Mouse (Mus musculus) heart, embryonic 12.5 days (tissue): ENCODE data around the gene Six4. TPM values are rescaled to one million over a fixed set of nuclear protein-coding genes. Genes with fewer than 3 reads are reported as not detected.
"Not testable (repeated sequence)": the region's sequence is repeated elsewhere in the genome, so short reads cannot be mapped to it uniquely, and the experiment has no call there.

ENCODE experiments used
- ATAC-seq: fragments of 200-750 bp; cut with Nextera tagmentation; 2 replicates; pipeline ENCODE4 v1.8.0; 2017; ENCODE audit warnings: moderate TSS enrichment, moderate library complexity; ENCODE audit not compliant: insufficient number of reproducible peaks, low FRiP score
- H3K27ac ChIP-seq: fragments of 300-500 bp; sonication (generic); 2 replicates; pipeline ENCODE4 v1.5.1; 2016; ENCODE audit warnings: mild to moderate bottlenecking, moderate library complexity; ENCODE audit not compliant: poor library complexity, severe bottlenecking
- H3K27me3 ChIP-seq: fragments of 300-500 bp; sonication (generic); replicated peaks from 2 replicates; pipeline ENCODE4 v1.6.1; 2016; ENCODE audit warnings: mild to moderate bottlenecking, moderate library complexity
- H3K36me3 ChIP-seq: fragments of 300-500 bp; sonication (generic); 2 replicates; pipeline ENCODE4 v1.6.1; 2016; ENCODE audit warnings: mild to moderate bottlenecking, moderate library complexity
- H3K4me1 ChIP-seq: fragments of 300-500 bp; sonication (generic); replicated peaks from 2 replicates; pipeline ENCODE4 v1.6.1; 2016; ENCODE audit warnings: mild to moderate bottlenecking
- H3K4me2 ChIP-seq: fragments of 300-500 bp; sonication (generic); 2 replicates; pipeline ENCODE4 v1.6.1; 2016; ENCODE audit warnings: mild to moderate bottlenecking, moderate library complexity
- H3K4me3 ChIP-seq: fragments of 300-500 bp; sonication (generic); 2 replicates; pipeline ENCODE4 v1.5.1; 2016; ENCODE audit warnings: mild to moderate bottlenecking
- H3K9ac ChIP-seq: fragments of 300-500 bp; sonication (generic); 2 replicates; pipeline ENCODE4 v1.6.1; 2016; ENCODE audit warnings: mild to moderate bottlenecking, moderate library complexity
- H3K9me3 ChIP-seq: fragments of 300-500 bp; sonication (generic); replicated peaks from 2 replicates; pipeline ENCODE4 v1.6.1; 2016; ENCODE audit warnings: mild to moderate bottlenecking, moderate library complexity
- WGBS: fragments of 180-500 bp; shearing (Covaris S2); methylation state at CpG from one replicate; pipeline ENCODE4 v1.1.7; 2016; 5-methylcytosine and 5-hydroxymethylcytosine counted together
- polyA plus RNA-seq: library from polyadenylated mRNA; unstranded; fragments of >200 nt; fragmentation: Nextera tagmentation; extraction: Ambion mirVana; gene quantifications from 2 replicates; pipeline ENCODE4 v1.2.1, GENCODE M21; 2016

Gene Six4
- polyA plus RNA-seq = 1.8 and 2.1 TPM in 2 replicates

DNA sequence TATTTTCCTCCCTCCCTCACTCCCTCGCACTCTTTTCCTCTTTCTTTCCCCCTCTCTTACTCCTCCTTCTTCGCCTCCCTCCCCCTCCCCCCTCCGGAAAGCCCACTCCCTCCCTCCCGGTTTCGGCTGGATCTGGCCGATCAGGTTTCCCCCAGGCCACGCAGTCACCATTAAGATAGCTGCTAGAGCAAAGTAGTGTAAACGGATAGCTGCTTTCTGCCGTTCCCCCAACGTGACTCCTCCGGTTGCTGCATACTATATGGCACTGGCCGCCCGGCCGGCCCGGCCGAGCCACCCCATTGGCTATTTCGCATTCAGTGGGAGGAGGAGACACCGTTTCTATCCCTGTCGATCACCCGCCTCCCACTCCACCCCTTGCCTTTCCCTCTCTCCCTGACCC lies at the start of gene Six4:
Gene Six4, minus strand, starts transcription at position 261 of the 400 bp plus-strand sequence.
- Histone ChIP-seq H3K9ac (peak within 1 kb of the TSS; percentile 86), H3K4me3 (peak within 1 kb of the TSS; percentile 82), H3K4me2 (peak within 1 kb of the TSS; percentile 100), H3K27ac (peak within 1 kb of the TSS; percentile 78), H3K9me3 (no peaks in the 10 kb centered on the region), H3K36me3 (peaks cover 7% of the 10 kb centered on the region), H3K27me3 (no peaks in the 10 kb centered on the region), H3K4me1 (peaks cover 18% of the 10 kb centered on the region)
- ATAC-seq = peak; percentile 81
- under 1% methylated on average over 20 of the region's 20 CpGs for WGBS

DNA sequence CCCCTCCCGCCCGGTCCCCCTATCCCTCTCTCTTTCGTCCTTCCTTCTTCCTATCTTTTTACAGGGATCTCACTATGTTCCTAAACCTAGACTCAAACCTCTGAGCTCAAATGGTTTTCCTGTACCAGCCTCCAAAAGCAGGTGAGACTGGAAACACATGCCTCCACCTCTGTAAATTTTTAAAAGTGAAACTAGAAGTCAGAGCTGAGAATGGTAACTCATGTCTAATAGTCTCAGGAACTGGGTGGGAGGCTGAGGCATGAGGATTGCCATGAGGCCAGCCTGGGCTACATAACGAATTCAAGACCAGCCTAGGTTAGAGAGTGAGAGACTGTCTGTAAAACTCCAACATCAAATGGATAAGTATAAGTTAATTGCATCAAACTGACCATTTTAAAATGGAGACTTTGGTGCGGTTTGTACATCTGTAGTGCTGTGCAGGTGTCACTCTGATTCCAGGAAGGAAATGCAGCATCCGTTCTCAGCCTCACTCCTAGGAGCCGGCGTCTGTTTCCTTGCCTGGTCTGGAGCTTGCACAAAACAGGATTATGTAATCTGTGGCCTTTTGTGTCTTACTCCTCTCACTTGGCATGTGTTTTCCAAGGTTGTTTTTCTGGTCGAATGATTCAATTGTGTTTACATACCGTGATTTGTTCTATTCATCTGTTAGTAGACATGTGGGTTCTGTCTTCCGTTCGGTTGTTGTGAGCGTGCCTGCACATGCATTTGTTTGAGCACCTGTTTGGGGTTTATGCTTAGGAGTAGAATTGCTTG lies 49.3 kb upstream of the Six4 start:
- Histone ChIP-seq H3K4me3 (no peak overlapping the region), H3K27me3 (no peaks in the 10 kb centered on the region), H3K9me3 (peaks cover 4% of the 10 kb centered on the region; the same call in 1 of the 2 replicates), H3K4me2 (no peak overlapping the region), H3K36me3 (peaks cover 4% of the 10 kb centered on the region), H3K27ac (no peak overlapping the region), H3K9ac (no peak overlapping the region), H3K4me1 (peaks cover 16% of the 10 kb centered on the region)
- 81% methylated on average over 13 of the region's 13 CpGs for WGBS
- no peak for ATAC-seq

DNA sequence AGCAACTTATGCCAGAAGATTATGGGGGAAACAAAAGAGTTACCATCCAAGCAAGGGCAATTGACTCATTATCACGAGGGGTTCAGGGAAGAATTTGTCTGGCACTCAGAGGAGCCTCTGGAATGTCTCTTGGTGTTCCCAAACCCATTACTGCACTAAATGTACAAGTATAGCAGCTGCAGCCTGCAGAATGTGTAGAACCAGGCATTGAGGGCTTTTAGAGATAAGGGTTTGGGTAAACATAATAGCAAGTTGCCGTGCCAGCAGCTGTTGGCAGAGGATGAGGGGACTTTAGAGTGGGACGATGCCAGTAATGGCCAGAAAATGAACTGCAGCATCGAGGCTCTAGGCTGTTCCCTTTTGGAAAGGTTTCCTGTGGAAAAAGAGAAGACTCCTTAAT lies 47.1 kb upstream of the Six4 start:
- H3K4me2 ChIP-seq = no peak overlapping the region
- no peak for ATAC-seq
- no peak overlapping the region for H3K27ac ChIP-seq

DNA sequence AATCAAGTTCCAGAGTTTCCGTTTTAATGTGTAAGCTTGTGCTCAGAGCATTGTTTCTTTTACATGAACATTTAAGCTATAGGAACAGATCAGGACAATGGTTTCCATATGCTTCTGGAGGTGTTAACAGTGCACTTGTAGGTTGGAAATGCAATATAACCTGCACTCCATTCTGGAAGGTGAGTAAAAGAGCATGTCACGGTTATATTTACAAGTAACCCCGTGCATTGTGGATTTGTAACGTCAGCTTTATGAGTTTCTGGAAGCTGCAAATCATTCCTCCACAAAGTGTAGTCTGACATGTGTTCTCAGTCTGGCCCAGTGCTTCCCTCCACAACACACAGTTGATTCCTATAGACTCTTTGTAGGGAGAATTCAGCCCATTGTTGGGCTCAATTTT lies 40.9 kb upstream of the Six4 start:
- Histone ChIP-seq H3K4me2 (no peak overlapping the region), H3K4me1 (no peaks in the 10 kb centered on the region), H3K27me3 (no peaks in the 10 kb centered on the region), H3K27ac (no peak overlapping the region), H3K4me3 (no peak overlapping the region), H3K9ac (no peak overlapping the region), H3K36me3 (no peaks in the 10 kb centered on the region), H3K9me3 (no peaks in the 10 kb centered on the region)
- no peak for ATAC-seq
- 90% methylated on average over 4 of the region's 4 CpGs for WGBS

More for the DNA sequence above, 47.1 kb upstream of the Six4 start:
- H3K36me3 ChIP-seq = peaks cover under 1% of the 10 kb centered on the region
- no peak overlapping the region for H3K9ac ChIP-seq
- no peaks in the 10 kb centered on the region for H3K27me3 ChIP-seq
- H3K9me3 ChIP-seq = peaks cover under 1% of the 10 kb centered on the region; the same call in 1 of the 2 replicates
- peaks cover 16% of the 10 kb centered on the region for H3K4me1 ChIP-seq
- H3K4me3 ChIP-seq = no peak overlapping the region
- 32% methylated on average over 4 of the region's 4 CpGs for WGBS

DNA sequence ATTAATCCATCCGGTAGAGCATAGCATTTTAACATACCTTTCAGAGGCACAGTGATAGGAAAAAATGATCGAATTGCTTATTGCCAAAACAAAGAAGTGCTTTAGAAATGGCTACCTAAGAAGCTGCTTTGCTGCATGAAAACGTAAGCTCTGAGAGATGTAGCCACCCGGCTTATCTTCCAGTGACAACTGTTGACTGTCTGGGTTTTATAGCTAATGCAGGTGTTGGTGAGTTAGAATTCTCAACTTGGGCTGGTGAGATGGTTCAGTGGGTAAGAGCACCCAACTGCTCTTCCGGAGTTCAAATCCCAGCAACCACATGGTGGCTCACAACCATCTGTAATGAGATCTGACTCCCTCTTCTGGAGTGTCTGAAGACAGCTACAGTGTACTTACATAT lies 37.8 kb upstream of the Six4 start:
- not testable (repeated sequence) for H3K4me1 ChIP-seq, H3K27me3 ChIP-seq, H3K36me3 ChIP-seq, H3K9ac ChIP-seq, ATAC-seq, H3K9me3 ChIP-seq, H3K4me3 ChIP-seq, H3K27ac ChIP-seq, H3K4me2 ChIP-seq
- 87% methylated on average over 5 of the region's 5 CpGs for WGBS

DNA sequence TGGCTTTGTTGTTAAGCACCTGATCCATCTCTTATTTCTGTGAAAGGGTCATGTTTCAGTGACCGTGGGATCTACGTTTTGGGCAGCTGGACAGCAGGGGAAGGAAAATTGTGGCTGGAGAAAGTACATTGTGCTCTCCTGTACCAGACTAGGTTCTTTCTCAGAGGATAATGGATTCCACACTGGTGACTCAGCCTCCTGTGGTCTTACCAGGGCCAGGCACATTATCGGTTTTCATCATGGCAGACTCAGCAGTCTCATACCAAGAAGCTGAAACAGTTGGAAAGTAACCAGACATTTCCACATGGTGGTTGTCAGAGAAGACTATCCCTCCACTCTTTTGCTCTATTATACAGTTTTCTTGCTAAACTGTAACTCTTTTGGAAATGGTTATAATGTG lies 34.0 kb upstream of the Six4 start:
- no peaks in the 10 kb centered on the region for H3K27me3 ChIP-seq
- H3K4me1 ChIP-seq = peaks cover 4% of the 10 kb centered on the region; the same call in 1 of the 2 replicates
- H3K27ac ChIP-seq = 0 out of 2 replicates have a peak overlapping the region, but pooled peaks have one; percentile 18
- no peaks in the 10 kb centered on the region for H3K9me3 ChIP-seq
- no peak overlapping the region for H3K9ac ChIP-seq
- no peak overlapping the region for H3K4me2 ChIP-seq
- H3K36me3 ChIP-seq = peaks cover 6% of the 10 kb centered on the region
- ATAC-seq = no peak
- WGBS = 40% methylated on average over 3 of the region's 3 CpGs
- no peak overlapping the region for H3K4me3 ChIP-seq

DNA sequence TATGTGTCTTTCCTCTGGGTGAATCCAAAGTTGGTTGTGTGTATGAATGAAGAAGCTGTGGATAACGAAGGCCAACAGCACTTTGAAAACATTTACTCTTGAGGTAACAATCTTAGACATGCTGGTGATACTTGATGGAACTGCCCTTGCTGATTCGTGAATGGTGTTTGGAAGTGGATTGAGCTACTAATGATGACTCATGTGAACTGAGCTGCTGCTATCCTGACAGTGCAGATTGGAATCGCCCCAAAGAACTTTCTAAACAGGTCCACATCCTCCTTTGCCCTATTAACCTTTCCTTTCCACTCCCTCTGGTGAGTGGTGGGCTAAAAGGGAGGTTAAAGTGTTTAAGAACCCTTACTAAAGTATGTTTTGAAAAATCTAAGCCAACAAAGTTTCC lies 27.5 kb upstream of the Six4 start:
- 78% methylated on average over 3 of the region's 3 CpGs for WGBS
- no peak overlapping the region for H3K27ac ChIP-seq
- peaks cover 9% of the 10 kb centered on the region for H3K36me3 ChIP-seq
- no peak overlapping the region for H3K4me2 ChIP-seq
- no peak overlapping the region for H3K9ac ChIP-seq
- H3K4me3 ChIP-seq = no peak overlapping the region
- ATAC-seq = no peak
- no peaks in the 10 kb centered on the region for H3K27me3 ChIP-seq
- no peaks in the 10 kb centered on the region for H3K9me3 ChIP-seq
- H3K4me1 ChIP-seq = no peaks in the 10 kb centered on the region

DNA sequence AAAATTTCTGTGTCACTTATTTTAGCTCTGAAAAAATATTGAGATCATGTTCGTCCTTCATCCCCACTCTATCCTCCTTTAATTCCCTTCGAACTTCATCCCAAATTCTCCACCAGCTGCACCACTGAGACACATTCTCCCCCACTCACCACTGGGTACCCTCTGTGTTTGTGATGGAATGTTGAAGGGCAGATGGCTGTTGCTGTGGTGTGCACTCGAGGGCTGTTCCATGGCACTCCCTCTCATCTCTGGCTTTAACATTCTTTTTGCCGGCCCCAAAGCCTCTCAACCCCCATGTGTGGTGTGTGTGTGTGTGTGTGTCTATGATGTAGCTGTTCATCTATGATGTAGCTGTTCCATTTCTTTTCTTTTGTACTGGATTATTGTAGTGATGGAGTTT lies 12.0 kb upstream of the Six4 start:
- Histone ChIP-seq H3K27me3 (no peaks in the 10 kb centered on the region), H3K27ac (no peak overlapping the region), H3K9me3 (no peaks in the 10 kb centered on the region), H3K36me3 (no peaks in the 10 kb centered on the region), H3K4me2 (peak overlapping the region; percentile 44; the same call in 1 of the 2 replicates), H3K9ac (no peak overlapping the region), H3K4me1 (peaks cover 10% of the 10 kb centered on the region), H3K4me3 (no peak overlapping the region)
- no peak for ATAC-seq
- 61% methylated on average over 4 of the region's 4 CpGs for WGBS

DNA sequence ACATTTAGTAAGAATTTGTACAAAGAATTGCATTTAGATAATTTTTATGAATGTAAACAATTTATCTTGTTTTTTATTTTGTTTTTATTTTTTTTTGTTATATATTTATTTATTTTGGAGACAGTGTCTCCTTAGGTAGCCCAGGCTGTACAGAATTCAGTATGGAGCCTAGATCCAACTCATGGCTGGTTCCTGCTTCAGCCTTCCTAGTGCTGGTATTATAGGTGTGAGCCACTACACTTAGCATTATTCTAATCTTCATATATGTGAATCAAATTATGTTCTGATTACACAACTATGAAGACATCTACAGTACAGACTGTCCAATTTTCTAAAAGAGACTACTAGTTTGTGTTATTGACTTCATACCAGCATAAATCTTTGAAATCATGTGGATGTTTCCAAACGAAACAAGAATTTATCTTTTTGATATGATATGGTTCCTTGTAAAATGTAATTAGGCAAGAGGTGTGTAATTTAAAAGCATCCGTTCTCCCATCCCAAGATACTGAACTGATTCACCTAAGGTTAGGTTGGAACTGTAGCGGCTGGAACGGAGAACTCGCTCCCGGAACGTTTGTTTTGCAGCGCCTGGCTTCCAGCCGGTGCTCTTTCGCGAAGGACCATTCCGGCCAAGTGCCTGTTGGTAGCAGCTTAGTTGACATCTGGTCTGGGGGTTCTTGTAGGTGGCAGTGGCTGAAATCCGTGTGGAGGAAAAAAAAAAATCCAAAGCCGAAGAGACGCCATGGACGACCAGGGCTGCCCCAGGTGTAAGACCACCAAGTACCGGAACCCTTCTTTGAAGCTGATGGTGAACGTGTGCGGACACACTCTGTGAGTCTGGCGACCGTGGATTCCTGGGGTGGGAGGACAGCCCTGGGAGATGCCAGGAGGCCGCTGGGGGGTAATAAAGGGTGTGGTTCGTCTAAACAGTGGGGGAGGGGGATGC lies 10.1 kb upstream of the Six4 start, which contains the start of gene Mnat1:
Gene Mnat1, plus strand, starts transcription at position 625 of the 949 bp plus-strand sequence.
- peak within 1 kb of the TSS; percentile 84 for H3K4me3 ChIP-seq
- H3K36me3 ChIP-seq = no peaks in the 10 kb centered on the region
- peak within 1 kb of the TSS; percentile 85 for H3K9ac ChIP-seq
- H3K4me2 ChIP-seq = peak within 1 kb of the TSS; percentile 74
- peak within 1 kb of the TSS; percentile 70; the same call in 1 of the 2 replicates for H3K27ac ChIP-seq
- under 1% methylated on average over 23 of the region's 23 CpGs for WGBS
- peaks cover 10% of the 10 kb centered on the region for H3K4me1 ChIP-seq
- H3K27me3 ChIP-seq = no peaks in the 10 kb centered on the region
- ATAC-seq = peak; percentile 75
- H3K9me3 ChIP-seq = no peaks in the 10 kb centered on the region

DNA sequence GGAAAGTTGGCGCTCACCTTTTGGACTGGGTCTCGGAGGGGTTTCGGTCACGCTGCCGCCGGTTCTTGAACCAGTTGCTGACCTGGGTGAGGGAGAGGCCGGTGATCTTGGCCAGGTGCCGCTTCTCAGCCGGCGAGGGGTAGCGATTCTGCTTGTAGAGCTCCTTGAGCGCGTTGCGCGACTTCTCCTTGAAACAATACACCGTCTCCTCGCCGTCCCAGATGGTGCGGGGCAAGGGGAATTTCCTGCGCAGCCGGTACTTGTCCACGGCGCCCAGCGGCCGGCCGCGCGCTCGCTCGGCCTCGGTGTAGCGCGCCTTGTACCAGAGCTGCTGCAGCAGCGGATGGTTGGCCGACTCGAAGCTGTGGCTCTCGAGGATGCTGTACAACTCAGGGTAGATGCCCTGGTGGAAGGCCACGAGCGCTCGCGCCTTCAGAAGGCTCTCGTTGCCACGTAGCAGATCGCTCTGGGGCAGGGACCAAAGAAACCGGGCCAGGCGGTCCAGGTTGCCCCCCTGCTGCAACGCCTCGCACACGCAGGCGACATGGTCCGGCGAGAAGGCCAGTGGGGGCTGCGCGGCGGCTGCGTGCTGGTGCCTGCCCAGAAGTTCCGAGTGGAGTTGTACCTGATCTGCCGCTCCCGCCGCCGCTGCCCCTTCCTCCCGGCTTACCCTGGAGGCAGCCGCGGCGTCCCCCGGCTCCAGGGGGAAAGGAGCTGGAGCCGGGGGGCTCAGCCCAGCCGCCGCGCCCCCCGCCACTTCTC lies 749 bp downstream of the Six4 start:
- Histone ChIP-seq H3K9me3 (no peaks in the 10 kb centered on the region), H3K9ac (peak overlapping the region; percentile 86), H3K4me3 (peak overlapping the region; percentile 82), H3K27ac (peak overlapping the region; percentile 78), H3K27me3 (no peaks in the 10 kb centered on the region), H3K4me2 (peak overlapping the region; percentile 100), H3K36me3 (peaks cover 7% of the 10 kb centered on the region), H3K4me1 (peaks cover 18% of the 10 kb centered on the region)
- under 1% methylated on average over 69 of the region's 71 CpGs for WGBS
- peak; percentile 37 for ATAC-seq
